Mouse (Mus musculus) neural tube, embryonic 11.5 days (tissue): ENCODE data around the gene Spata18. TPM values are rescaled to one million over a fixed set of nuclear protein-coding genes. Genes with fewer than 3 reads are reported as not detected.

ENCODE experiments used
- ATAC-seq: fragments of 200-750 bp; cut with Nextera tagmentation; 2 replicates; pipeline ENCODE4 v1.8.0; 2017; ENCODE audit warnings: moderate number of reproducible peaks, mild to moderate bottlenecking, moderate TSS enrichment, moderate library complexity; ENCODE audit not compliant: insufficient read depth, low FRiP score, low TSS enrichment
- DNase-seq: peaks from one replicate; pipeline ENCODE4 v3.0.0-alpha.2; 2015; ENCODE audit warnings: low spot score
- H3K27ac ChIP-seq: fragments of 300-500 bp; sonication (generic); 2 replicates; pipeline ENCODE4 v1.5.1; 2014; ENCODE audit warnings: low read depth, mild to moderate bottlenecking, low read length
- H3K27me3 ChIP-seq: fragments of 300-500 bp; sonication (generic); 2 replicates; pipeline ENCODE4 v1.6.1; 2014; ENCODE audit warnings: mild to moderate bottlenecking, low read length, mixed read lengths; ENCODE audit not compliant: control insufficient read depth, insufficient read depth
- H3K36me3 ChIP-seq: fragments of 300-500 bp; sonication (generic); 2 replicates; pipeline ENCODE4 v1.6.1; 2014; ENCODE audit warnings: mild to moderate bottlenecking, low read length, moderate library complexity, mixed read lengths; ENCODE audit not compliant: control insufficient read depth, insufficient read depth
- H3K4me1 ChIP-seq: fragments of 300-500 bp; sonication (generic); 2 replicates; pipeline ENCODE4 v1.6.1; 2014; ENCODE audit warnings: low read length, mixed read lengths; ENCODE audit not compliant: control insufficient read depth, insufficient read depth
- H3K4me2 ChIP-seq: fragments of 300-500 bp; sonication (generic); 2 replicates; pipeline ENCODE4 v1.6.1; 2014; ENCODE audit warnings: low read depth, mild to moderate bottlenecking, moderate library complexity
- H3K4me3 ChIP-seq: fragments of 300-500 bp; sonication (generic); 2 replicates; pipeline ENCODE4 v1.5.1; 2014; ENCODE audit warnings: low read depth, low read length
- H3K9ac ChIP-seq: fragments of 300-500 bp; sonication (generic); 2 replicates; pipeline ENCODE4 v1.6.1; 2014; ENCODE audit warnings: mild to moderate bottlenecking, low read length
- H3K9me3 ChIP-seq: fragments of 300-500 bp; sonication (generic); 2 replicates; pipeline ENCODE4 v1.6.1; 2016; ENCODE audit warnings: low read length; ENCODE audit not compliant: control insufficient read depth
- WGBS: fragments of 180-500 bp; shearing (Covaris S2); extraction: QIAGEN DNeasy Blood & Tissue Kit; methylation state at CpG from one replicate; pipeline ENCODE4 v1.1.7; 2014; 5-methylcytosine and 5-hydroxymethylcytosine counted together
- polyA plus RNA-seq: library from polyadenylated mRNA; unstranded; fragments of >200 nt; fragmentation: Nextera tagmentation; extraction: Ambion mirVana; gene quantifications from 2 replicates; pipeline ENCODE4 v1.2.1, GENCODE M21; 2014

Gene Spata18
- polyA plus RNA-seq, 1 experiment from 2014 or later = 0.19 TPM

GRCm38 (mm10) chr5:73683221-73683620 lies 32.0 kb downstream of the Spata18 start:
- 79% methylated on average over 6 of the region's 6 CpGs for WGBS
- no peak for ATAC-seq
- Histone ChIP-seq H3K4me2 (no peak overlapping the region), H3K9me3 (no peaks in the 10 kb centered on the region), H3K36me3 (no peaks in the 10 kb centered on the region), H3K9ac (no peak overlapping the region), H3K27me3 (no peaks in the 10 kb centered on the region), H3K27ac (no peak overlapping the region), H3K4me1 (no peaks in the 10 kb centered on the region), H3K4me3 (no peak overlapping the region)
- no peak for DNase-seq

GRCm38 (mm10) chr5:73683706-73684409 lies 32.7 kb downstream of the Spata18 start:
- H3K9ac ChIP-seq = no peak overlapping the region
- H3K27me3 ChIP-seq = no peaks in the 10 kb centered on the region
- 60% methylated on average over 9 of the region's 9 CpGs for WGBS
- no peak overlapping the region for H3K4me3 ChIP-seq
- no peak overlapping the region for H3K4me2 ChIP-seq
- no peak for DNase-seq
- H3K36me3 ChIP-seq = no peaks in the 10 kb centered on the region
- no peak overlapping the region for H3K27ac ChIP-seq
- H3K4me1 ChIP-seq = no peaks in the 10 kb centered on the region
- no peak for ATAC-seq
- H3K9me3 ChIP-seq = no peaks in the 10 kb centered on the region

- Histone ChIP-seq H3K4me2 (no peak overlapping the region), H3K36me3 (no peaks in the 10 kb centered on the region), H3K4me1 (no peaks in the 10 kb centered on the region), H3K27ac (no peak overlapping the region), H3K27me3 (no peaks in the 10 kb centered on the region), H3K4me3 (no peak overlapping the region), H3K9me3 (no peaks in the 10 kb centered on the region), H3K9ac (no peak overlapping the region)
- no peak for ATAC-seq
- no peak for DNase-seq
- 40% methylated on average over 4 of the region's 4 CpGs for WGBS
Observed at GRCm38 (mm10) chr5:73686149-73686548, 35.0 kb downstream of the Spata18 start.

GRCm38 (mm10) chr5:73688576-73688975 lies 37.4 kb downstream of the Spata18 start:
- Histone ChIP-seq H3K27me3 (no peaks in the 10 kb centered on the region), H3K4me3 (no peak overlapping the region), H3K36me3 (no peaks in the 10 kb centered on the region), H3K9me3 (no peaks in the 10 kb centered on the region), H3K27ac (no peak overlapping the region), H3K9ac (no peak overlapping the region), H3K4me2 (no peak overlapping the region), H3K4me1 (no peaks in the 10 kb centered on the region)
- ATAC-seq = no peak
- WGBS = 86% methylated on average over 1 of the region's 1 CpGs
- DNase-seq = no peak

GRCm38 (mm10) chr5:73690146-73690545 lies 39.0 kb downstream of the Spata18 start:
- no peaks in the 10 kb centered on the region for H3K36me3 ChIP-seq
- no peak for ATAC-seq
- WGBS = 65% methylated on average over 2 of the region's 2 CpGs

GRCm38 (mm10) chr5:73691723-73692520 lies 40.7 kb downstream of the Spata18 start:
- no peak overlapping the region for H3K4me2 ChIP-seq
- 41% methylated on average over 15 of the region's 15 CpGs for whole genome bisulfite sequencing
- no peaks in the 10 kb centered on the region for H3K9me3 ChIP-seq
- no peak overlapping the region for H3K27ac ChIP-seq
- no peak for DNase-seq
- no peaks in the 10 kb centered on the region for H3K27me3 ChIP-seq
- no peak overlapping the region for H3K9ac ChIP-seq
- H3K4me1 ChIP-seq = no peaks in the 10 kb centered on the region
- no peak overlapping the region for H3K4me3 ChIP-seq
- no peaks in the 10 kb centered on the region for H3K36me3 ChIP-seq
- ATAC-seq = no peak

More at GRCm38 (mm10) chr5:73690146-73690545, 39.0 kb downstream of the Spata18 start:
- DNase-seq = no peak
- no peaks in the 10 kb centered on the region for H3K9me3 ChIP-seq
- no peaks in the 10 kb centered on the region for H3K4me1 ChIP-seq
- no peak overlapping the region for H3K9ac ChIP-seq
- no peak overlapping the region for H3K4me2 ChIP-seq
- H3K27ac ChIP-seq = no peak overlapping the region
- no peak overlapping the region for H3K4me3 ChIP-seq
- no peaks in the 10 kb centered on the region for H3K27me3 ChIP-seq

GRCm38 (mm10) chr5:73693778-73694177 lies 42.6 kb downstream of the Spata18 start:
- 91% methylated on average over 1 of the region's 1 CpGs for WGBS
- H3K27me3 ChIP-seq = no peaks in the 10 kb centered on the region
- no peak overlapping the region for H3K4me3 ChIP-seq
- H3K9me3 ChIP-seq = no peaks in the 10 kb centered on the region
- H3K9ac ChIP-seq = no peak overlapping the region
- H3K4me2 ChIP-seq = no peak overlapping the region
- no peak overlapping the region for H3K27ac ChIP-seq
- ATAC-seq = no peak
- H3K4me1 ChIP-seq = no peaks in the 10 kb centered on the region
- no peak for DNase-seq
- H3K36me3 ChIP-seq = no peaks in the 10 kb centered on the region

GRCm38 (mm10) chr5:73694254-73695015 lies 43.3 kb downstream of the Spata18 start:
- Histone ChIP-seq H3K9ac (no peak overlapping the region), H3K9me3 (no peaks in the 10 kb centered on the region), H3K4me2 (no peak overlapping the region), H3K36me3 (no peaks in the 10 kb centered on the region), H3K27ac (no peak overlapping the region), H3K27me3 (no peaks in the 10 kb centered on the region), H3K4me3 (no peak overlapping the region), H3K4me1 (no peaks in the 10 kb centered on the region)
- no peak for ATAC-seq
- DNase-seq = no peak
- 82% methylated on average over 4 of the region's 4 CpGs for WGBS
